Mouse (Mus musculus): ENCODE measurements around the gene Frmd5. TPM values are rescaled to one million over a fixed set of nuclear protein-coding genes. Genes with fewer than 3 reads are reported as not detected.
"Not testable (repeated sequence)": the region's sequence is repeated elsewhere in the genome, so short reads cannot be mapped to it uniquely, and the experiment has no call there.

The Frmd5 gene
- total RNA-seq, 2 experiments from 2014 or later, result 32.6 to 35.4 TPM

DNA sequence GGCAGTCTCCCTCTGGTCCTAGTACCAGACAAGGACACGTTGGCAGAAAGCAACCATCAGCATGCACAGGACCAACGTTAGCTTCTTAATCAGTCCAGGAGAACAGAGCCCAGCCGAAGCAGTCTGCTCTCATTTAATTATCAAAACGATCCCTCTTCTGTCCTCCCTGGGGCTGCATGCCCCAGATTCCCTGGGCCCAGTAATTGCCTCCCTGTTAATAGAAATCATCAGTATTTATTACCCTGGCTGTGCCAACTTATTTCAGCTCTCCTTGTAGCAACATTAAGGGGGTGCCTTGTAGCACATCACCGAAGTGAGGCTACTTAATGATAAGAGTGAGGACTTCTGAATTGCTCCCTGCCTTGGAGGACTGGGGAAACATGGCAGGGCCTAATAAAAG is 241.0 kb downstream of the Frmd5 start:
- no peak for DNase-seq (ENCODE audit: low spot score in 2 of 2)
- Histone ChIP-seq H3K27ac (no peak overlapping the region), H3K4me3 (no peak overlapping the region)
- no peak for TF ChIP-seq CTCF (conservative IDR thresholded peaks at IDR 0.05)

DNA sequence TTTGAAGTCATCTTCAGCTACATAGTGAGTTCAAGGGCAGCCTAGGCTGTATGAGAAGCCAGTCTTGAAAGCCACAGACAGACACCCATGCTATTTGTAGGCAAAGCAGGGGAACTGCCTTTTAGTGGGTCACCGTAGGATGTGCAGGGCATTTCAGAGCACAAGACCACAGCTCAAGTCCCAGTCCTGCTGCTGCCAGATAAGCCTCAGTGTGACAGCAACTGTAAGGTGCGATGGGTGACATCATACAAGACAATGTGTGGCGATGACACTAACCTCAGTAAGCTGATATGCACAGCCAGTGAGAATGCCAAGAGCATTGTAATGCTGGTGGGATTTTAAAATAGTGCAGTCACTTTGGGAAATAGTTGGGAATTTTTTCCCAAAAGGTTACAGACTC is 243.8 kb downstream of the Frmd5 start:
- H3K27ac ChIP-seq, result no peak overlapping the region
- no peak for TF ChIP-seq CTCF (conservative IDR thresholded peaks at IDR 0.05)
- no peak for DNase-seq (ENCODE audit: low spot score in 2 of 2)
- H3K4me3 ChIP-seq, result no peak overlapping the region

DNA sequence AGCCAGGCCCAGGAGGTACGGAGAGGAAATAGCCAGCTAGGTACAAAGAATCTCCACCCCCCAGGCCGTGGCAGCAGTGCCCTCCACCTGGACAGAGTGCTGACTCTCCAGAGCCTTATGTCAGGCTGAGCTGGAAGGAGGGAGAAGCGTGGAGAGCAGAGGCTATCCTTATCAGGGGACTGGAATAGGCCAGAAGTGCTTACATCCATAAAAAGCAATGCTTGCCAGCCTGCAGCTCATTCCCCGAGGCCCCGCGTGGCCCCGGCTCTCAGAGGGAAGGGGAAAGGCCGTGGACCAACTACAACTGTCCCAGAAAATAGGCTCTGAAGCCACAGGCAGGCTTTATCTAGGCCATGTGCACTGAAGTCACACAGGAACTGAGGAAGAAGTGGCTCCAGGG is 255.6 kb downstream of the Frmd5 start:
- Histone ChIP-seq H3K4me3 (no peak overlapping the region), H3K27ac (no peak overlapping the region)
- TF ChIP-seq CTCF (conservative IDR thresholded peaks at IDR 0.05), result no peak
- DNase-seq (ENCODE audit: low spot score in 2 of 2), result no peak

DNA sequence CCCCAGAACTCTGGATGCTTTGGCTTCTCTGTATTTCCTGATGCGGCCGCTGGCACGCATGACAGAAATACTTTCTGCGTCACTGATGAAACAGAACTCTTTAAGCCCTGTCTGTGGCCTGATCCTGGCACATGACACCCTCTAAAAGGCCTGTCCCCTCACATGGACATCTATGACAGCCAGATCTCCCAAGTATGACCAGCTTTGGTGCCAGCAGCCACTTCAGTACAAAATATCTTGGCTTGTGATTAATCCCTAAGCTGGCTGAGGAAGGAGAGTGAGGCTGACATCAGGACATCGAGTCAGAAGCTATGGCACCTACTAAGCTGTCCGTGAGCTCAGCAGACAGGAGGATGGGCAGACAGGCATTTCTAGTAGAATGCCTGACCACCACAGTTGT is 257.3 kb downstream of the Frmd5 start:
- no peak for DNase-seq (ENCODE audit: low spot score in 2 of 2)
- TF ChIP-seq CTCF (conservative IDR thresholded peaks at IDR 0.05), result no peak
- Histone ChIP-seq H3K27ac (no peak overlapping the region), H3K4me3 (no peak overlapping the region)

DNA sequence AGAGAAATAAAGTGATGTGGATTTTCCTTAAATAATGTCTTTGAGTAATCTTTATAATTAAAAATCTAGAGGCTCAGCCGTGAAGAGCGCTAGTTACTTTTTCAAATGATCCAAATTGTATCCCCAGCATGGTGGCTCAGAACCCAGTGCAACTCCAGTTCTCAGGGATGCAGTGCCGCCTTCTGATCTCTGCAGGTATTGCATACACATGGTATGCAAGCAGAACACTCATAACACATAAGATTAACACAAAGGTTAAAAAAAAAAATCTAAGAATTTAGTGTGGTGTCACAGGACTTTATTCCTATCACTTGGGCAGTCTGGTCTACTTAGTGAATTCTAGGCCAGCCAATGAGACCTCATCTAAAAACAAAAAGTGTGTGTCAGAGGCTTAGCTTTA is 262.1 kb downstream of the Frmd5 start:
- DNase-seq (ENCODE audit: low spot score in 2 of 2), result no peak
- peak; percentile 38 for TF ChIP-seq CTCF (conservative IDR thresholded peaks at IDR 0.05)
- Histone ChIP-seq H3K4me3 (no peak overlapping the region), H3K27ac (no peak overlapping the region)

DNA sequence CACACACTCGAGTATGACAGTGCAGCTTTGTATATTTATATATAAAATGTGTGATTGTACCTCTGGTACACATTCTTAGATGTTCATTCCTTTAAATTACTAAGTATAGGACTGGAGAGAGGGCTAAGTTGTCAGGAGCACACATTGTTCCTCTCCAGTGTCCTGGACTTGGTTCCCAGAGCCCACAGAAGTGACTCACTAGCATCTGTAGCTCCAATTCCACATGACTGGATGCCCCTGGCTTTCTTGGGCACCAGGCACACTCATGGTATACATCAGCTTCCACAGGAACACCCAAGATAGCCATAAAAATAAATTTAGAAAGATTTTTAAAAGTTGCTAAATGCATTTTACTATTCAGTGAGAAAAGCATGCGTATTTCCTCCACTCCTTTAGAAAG is 281.8 kb downstream of the Frmd5 start:
- Histone ChIP-seq H3K4me3 (no peak overlapping the region), H3K27ac (no peak overlapping the region)
- TF ChIP-seq CTCF (conservative IDR thresholded peaks at IDR 0.05), result no peak
- DNase-seq (ENCODE audit: low spot score in 2 of 2), result no peak

DNA sequence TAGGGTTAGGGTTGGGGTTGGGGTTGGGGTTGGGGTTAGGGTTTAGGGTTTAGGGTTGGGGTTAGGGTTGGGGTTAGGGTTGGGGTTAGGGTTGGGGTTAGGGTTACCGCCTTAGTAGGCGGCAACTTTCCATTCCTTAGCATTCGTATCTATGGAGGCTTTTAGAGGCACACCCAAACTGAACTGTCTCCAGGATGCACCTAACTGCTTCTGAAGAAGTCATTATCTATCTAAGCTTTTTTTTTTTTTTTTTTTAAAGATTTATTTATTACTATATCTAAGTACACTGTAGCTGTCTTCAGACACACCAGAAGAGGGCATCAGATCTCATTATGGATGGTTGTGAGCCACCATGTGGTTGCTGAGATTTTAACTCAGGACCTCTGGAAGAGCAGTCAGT is 284.1 kb downstream of the Frmd5 start:
- not testable (repeated sequence) for H3K27ac ChIP-seq; DNase-seq (ENCODE audit: low spot score in 2 of 2); H3K4me3 ChIP-seq

DNA sequence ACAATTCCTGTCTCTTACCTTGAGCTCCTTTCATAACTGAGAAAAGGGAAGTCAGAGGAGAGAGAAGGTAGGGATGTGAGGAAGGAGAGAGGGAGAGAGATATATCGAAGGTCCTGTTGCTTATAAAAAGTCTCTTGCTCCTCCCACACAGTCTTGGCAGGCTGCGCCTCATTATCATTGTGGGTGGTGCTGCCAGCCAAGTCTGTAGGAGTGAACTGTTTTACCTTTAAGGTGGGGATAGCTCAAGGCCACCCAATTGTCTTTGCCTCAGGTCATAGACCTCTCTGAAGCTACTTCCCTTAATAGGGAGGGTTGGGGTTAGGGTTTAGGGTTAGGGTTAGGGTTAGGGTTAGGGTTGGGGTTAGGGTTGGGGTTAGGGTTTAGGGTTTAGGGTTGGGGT is 284.9 kb downstream of the Frmd5 start:
- no peak for DNase-seq (ENCODE audit: low spot score in 2 of 2)
- H3K27ac ChIP-seq, result no peak overlapping the region
- no peak overlapping the region for H3K4me3 ChIP-seq
- TF ChIP-seq CTCF (conservative IDR thresholded peaks at IDR 0.05), result no peak

DNA sequence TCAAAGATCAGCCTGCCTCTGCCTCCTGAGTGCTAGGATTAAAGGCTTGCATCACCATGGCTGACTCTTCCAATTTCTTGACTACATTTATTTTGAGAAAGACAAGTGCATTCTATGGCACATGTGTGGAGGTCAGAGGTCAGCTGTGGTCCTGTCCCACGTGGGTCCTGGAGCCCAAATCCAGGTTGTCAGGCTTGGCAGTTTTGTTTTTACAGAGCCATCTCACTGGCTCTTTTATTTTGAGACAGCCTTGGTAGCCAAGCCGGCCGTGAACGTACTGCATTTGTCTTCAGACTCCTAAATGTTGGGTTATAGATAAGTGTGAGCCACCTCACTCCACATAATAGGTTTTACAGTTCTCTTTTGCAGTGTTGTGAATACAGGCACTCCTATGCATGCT is 288.2 kb downstream of the Frmd5 start:
- not testable (repeated sequence) for H3K27ac ChIP-seq; DNase-seq (ENCODE audit: low spot score in 2 of 2)

DNA sequence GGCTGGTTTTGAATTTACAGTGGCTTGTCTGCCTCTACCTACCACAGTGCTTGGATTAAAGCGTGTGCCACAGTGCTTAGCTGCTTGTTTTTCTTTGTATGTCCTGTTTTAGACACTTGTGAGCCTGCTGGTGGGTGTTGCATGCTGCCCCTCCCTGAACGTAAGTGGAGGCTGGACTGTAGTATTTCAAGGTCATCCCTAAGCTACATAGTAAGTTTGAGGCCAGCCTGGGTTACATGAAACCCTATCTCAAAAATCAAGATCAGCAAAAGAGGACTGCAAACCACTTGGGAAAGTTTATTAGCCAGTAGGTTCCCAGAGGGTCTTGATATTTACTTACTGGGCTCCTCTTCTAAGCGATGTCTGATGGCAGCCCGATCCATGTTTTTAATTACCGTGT is 288.8 kb downstream of the Frmd5 start:
- Histone ChIP-seq H3K27ac (no peak overlapping the region), H3K4me3 (no peak overlapping the region)
- TF ChIP-seq CTCF (conservative IDR thresholded peaks at IDR 0.05), result no peak
- DNase-seq (ENCODE audit: low spot score in 2 of 2), result no peak

More for the DNA sequence above, 288.2 kb downstream of the Frmd5 start:
- H3K4me3 ChIP-seq, result not testable (repeated sequence)

DNA sequence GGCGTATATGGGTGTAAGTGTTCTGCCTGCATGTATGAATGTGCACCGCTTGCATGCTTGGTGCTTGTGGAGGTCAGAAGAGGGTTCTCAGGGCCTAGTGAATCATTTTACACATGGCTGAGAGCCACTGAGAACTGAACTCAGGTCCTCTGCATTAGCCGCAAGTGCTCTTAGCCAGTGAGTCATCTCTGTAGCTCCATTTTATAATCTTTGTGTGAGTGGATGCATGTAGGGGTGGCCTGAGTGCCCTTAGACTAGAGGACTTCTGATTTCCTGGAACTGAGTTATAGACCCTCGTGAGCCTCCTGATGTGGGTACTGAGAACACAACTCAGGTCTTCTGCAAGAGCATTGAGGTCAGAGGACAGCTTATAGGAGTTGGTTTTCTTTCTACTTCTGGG is 292.7 kb downstream of the Frmd5 start:
- Histone ChIP-seq H3K27ac (no peak overlapping the region), H3K4me3 (no peak overlapping the region)
- no peak for DNase-seq (ENCODE audit: low spot score in 2 of 2)
- TF ChIP-seq CTCF (conservative IDR thresholded peaks at IDR 0.05), result no peak

DNA sequence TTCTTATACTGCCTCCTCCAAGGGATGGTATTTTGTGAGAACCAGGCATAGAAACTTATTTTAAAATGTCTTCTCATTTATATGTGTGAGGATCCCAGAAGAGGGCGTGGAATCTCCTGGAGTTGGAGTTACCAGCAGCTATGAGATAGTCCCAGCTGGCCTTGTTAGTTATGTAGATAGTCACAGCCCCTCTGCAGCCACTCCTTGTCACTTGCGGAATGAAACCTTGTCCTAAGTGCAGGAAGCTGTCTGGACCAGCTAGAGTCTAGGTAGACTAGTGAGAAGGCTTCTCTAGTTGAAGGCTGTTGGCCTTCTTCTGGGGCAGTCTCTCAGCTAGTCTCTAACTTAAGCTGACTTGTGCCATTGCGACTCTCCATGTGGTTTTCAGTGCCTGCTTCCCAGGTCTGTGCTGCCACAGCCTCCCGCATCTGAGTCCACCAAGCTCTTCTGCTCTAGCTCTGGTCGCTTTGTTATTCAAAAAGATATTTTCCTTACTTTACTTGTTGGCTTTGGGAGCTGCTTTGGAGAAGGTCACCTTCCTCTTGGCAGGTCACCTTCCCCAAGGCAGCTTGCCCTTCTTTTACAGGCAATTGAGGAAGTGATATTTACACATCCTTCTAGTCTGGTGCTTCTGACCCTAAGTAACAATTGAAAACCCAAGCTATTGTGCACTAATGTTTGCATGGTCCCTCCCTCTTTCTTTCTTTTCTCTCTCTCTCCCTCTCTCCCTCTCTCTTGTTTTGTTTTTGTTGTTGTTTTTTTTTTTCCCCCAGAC is 293.7 kb downstream of the Frmd5 start:
- DNase-seq (ENCODE audit: low spot score in 2 of 2); H3K27ac ChIP-seq; H3K4me3 ChIP-seq: not testable (repeated sequence)

DNA sequence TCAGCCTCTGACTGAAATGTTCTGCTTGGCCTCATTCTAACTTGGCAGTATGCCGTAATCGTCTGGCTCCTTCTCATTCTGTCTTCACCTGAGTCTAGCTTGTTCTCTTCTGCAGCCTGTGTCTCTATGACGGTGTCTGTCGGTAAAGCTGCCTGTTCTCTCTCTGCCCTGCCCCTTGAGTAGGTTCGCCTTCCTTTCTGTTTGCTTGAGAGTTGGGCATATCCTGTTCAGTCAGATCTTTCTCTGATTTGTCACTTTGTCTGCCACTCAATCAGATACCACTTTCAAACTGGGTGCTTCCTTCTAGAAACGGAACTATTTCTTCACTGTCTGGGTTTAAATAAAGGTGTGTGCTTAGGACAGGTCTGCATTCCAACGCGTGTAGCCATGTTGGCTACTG is 295.5 kb downstream of the Frmd5 start:
- no peak overlapping the region for H3K4me3 ChIP-seq
- DNase-seq (ENCODE audit: low spot score in 2 of 2), result no peak
- no peak for TF ChIP-seq CTCF (conservative IDR thresholded peaks at IDR 0.05)
- no peak overlapping the region for H3K27ac ChIP-seq

DNA sequence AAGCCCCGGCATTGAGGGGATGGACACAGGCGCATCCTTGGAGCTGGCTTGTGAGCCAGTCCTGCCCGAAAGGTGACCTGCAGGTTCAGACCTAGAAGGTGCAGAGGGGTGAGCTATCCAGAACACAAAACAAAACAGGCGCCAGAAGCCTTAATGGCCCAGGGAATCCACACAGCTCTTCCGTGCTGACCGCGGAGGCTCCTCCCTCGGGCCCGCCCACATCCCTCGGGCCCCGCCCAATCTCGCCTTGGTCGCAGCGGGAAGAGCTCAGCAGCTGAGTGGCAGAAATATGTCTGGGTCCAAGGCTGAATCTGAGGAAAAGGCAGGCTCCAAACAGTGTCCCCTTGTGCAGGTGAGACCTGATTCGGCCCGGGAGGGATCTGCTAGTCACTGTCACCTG is 297.3 kb downstream of the Frmd5 start:
- Histone ChIP-seq H3K4me3 (peak overlapping the region; percentile 56), H3K27ac (0 out of 2 replicates have a peak overlapping the region, but pooled peaks have one; percentile 23)
- TF ChIP-seq CTCF (conservative IDR thresholded peaks at IDR 0.05), result no peak
- DNase-seq (ENCODE audit: low spot score in 2 of 2), result peak; percentile 27 to 64

DNA sequence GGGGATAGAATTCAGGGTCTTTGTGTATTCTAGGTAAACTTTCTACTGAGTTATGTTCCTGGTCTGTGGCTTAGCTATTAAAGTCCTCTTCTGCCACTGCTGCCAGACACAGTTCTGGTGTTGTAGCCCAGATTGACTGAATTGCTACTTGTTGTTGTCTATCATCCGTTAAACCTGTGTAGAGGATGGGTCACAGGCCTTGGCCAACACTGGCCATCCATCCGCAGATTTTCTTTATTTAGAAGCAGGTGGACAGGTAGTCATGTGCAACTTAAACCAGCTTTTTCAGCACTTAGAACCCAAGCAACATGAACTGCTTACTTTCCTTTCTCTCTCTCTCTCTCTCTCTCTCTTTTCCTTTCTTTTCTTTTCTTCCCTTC is 298.9 kb downstream of the Frmd5 start:
- no peak overlapping the region for H3K4me3 ChIP-seq
- no peak for DNase-seq (ENCODE audit: low spot score in 2 of 2)
- no peak for TF ChIP-seq CTCF (conservative IDR thresholded peaks at IDR 0.05)
- no peak overlapping the region for H3K27ac ChIP-seq

Data from layer of hippocampus, adult 2 months (tissue).